8 mouse cellular contexts compared by ENCODE assay signal in the genomic region with DNA sequence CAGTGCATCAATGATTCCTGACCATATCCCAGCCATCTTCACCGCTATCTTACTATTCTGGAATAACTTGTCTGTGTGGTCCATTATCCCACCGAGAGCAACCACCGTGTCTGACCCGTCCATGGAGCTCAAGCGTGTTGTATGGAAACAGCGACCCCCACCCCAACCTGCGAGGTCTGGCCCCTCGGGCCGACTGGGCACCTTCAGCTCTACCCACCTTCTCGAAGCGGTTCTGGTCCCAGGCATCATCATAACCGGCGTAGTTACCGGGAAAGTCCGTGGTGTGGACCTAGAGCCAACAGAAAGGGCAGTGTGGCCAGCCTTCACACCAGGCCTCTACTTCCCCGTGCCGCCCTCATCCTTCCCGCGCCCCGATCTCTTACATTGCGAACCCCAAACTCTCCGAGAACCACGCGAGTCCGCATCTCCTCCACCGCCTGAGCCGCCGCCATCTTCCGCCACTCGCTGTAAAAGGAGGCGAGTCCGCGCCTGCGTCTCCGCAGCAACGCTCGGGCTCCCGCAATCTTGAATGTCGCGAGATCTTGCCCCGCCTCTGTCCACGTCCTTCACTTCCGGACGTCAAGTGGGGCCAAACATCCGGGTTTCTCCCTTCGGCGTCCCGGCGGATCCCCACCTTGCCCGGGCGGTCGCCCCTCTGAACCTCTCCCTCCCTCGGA. TPM values are rescaled to one million over a fixed set of nuclear protein-coding genes. Genes with fewer than 3 reads are reported as not detected.
DNase-seq lines count a peak whose midpoint lies in the region; ATAC-seq lines count a peak whose summit lies in the region.

A gene (minus strand): TSS at position 543 of the 677 bp plus-strand sequence.
A gene (plus strand): TSS at position 569 of the 677 bp plus-strand sequence.

- H3K9me3 ChIP-seq in intestine, embryonic 14.5 days (ENCODE audit: control insufficient read depth, low read length), result no peaks in the 10 kb centered on the region

- DNase-seq in adrenal gland, adult (ENCODE audit: inconsistent age in 2 of 2, low spot score in 1 of 2), result peak; percentile 96 to 98
- peak; percentile 97 for DNase-seq in embryo, embryonic 10.5 days (ENCODE audit: low spot score)
- DNase-seq in gastrocnemius, postnatal 25 days, result peak; percentile 93
- DNase-seq in intestine, embryonic 14.5 days (ENCODE audit: low spot score), result peak; percentile 97
- peak; percentile 95 to 96 for DNase-seq in left cerebral cortex, postnatal 14 days (ENCODE audit: low spot score in 2 of 2)
- DNase-seq in mesoderm, embryonic 11.5 days (ENCODE audit: low read depth, low spot score), result peak; percentile 95
- peak; percentile 93 for DNase-seq in right cerebral cortex, postnatal 36 days (ENCODE audit: low spot score in 2 of 2)
- DNase-seq in yolk sac, embryonic 10.5 days (ENCODE audit: low spot score), result peak; percentile 94

- no peaks in the 10 kb centered on the region for H3K27me3 ChIP-seq in intestine, embryonic 14.5 days (replicated peaks; ENCODE audit: control insufficient read depth, insufficient read depth, low read length)

- H3K36me3 ChIP-seq in intestine, embryonic 14.5 days (ENCODE audit: control insufficient read depth, insufficient read depth, low read length), result peaks cover 73% of the 10 kb centered on the region

- H3K4me3 ChIP-seq in intestine, embryonic 14.5 days (ENCODE audit: low read depth, low read length), result peak within 1 kb of the TSS; percentile 70

- peak; percentile 89 for ATAC-seq in intestine, embryonic 14.5 days (replicated peaks; ENCODE audit: low FRiP score, low TSS enrichment, low read depth)

- intact Hi-C loops in left cerebral cortex, postnatal 14 days (cut with DNase I), result no loop called here

- peak within 1 kb of the TSS; percentile 88 for H3K4me2 ChIP-seq in intestine, embryonic 14.5 days (ENCODE audit: low read length)

- peak within 1 kb of the TSS; percentile 51; the same call in 1 of the 2 replicates for H3K27ac ChIP-seq in intestine, embryonic 14.5 days (ENCODE audit: low read depth)

- H3K4me1 ChIP-seq in intestine, embryonic 14.5 days (replicated peaks; ENCODE audit: control insufficient read depth, insufficient read depth, low read length), result peaks cover 18% of the 10 kb centered on the region

- under 1% methylated on average over 53 of the region's 53 CpGs for WGBS in intestine, embryonic 14.5 days

- peak within 1 kb of the TSS; percentile 98 for H3K9ac ChIP-seq in intestine, embryonic 14.5 days (ENCODE audit: low read length)

RNA-seq across cellular contexts. Expression of the first gene that starts in this region (rescaled TPM):
- 10 to 100 TPM; 16.4 to 16.5 TPM for total RNA-seq in gastrocnemius, postnatal 25 days (2021)
- polyA plus RNA-seq in intestine, embryonic 14.5 days (2014; fragmentation: Nextera tagmentation; extraction: Ambion mirVana), result 93.7 and 96.4 TPM in 2 replicates
- total RNA-seq in left cerebral cortex, postnatal 14 days (2021), result 10 to 100 TPM; 34.0 to 35.2 TPM

RNA-seq across cellular contexts. Expression of the second gene that starts in this region (rescaled TPM):
- 10 to 100 TPM; 49.4 to 54.7 TPM for total RNA-seq in gastrocnemius, postnatal 25 days (2021)
- polyA plus RNA-seq in intestine, embryonic 14.5 days (2014; fragmentation: Nextera tagmentation; extraction: Ambion mirVana), result 102 and 112 TPM in 2 replicates
- 10 to 100 TPM; 82.1 to 99.3 TPM for total RNA-seq in left cerebral cortex, postnatal 14 days (2021)

Comparison
In these comparisons a context has a peak if more than half of its experiments do, and no peak if none do; other contexts are left out.
1. Peak in every context shown above with its lines: DNase-seq, ATAC-seq, H3K4me3 ChIP-seq and H3K27ac ChIP-seq.